Mouse (Mus musculus) kidney, postnatal 0 days (tissue): ENCODE measurements around the gene Srd5a2. TPM values are rescaled to one million over a fixed set of nuclear protein-coding genes. Genes with fewer than 3 reads are reported as not detected.
A peak's percentile ranks its signal among the peaks of the same experiment; 100 is the strongest.

Experiments
- ATAC-seq: fragments of 200-750 bp; cut with Nextera tagmentation; replicated peaks from 2 replicates; pipeline ENCODE4 v1.8.0; 2017; ENCODE audit warnings: low read depth, moderate number of reproducible peaks, moderate TSS enrichment, moderate library complexity; ENCODE audit not compliant: low FRiP score
- DNase-seq: peaks from one replicate; pipeline ENCODE4 v3.0.0-alpha.2; 2016; ENCODE audit warnings: low spot score
- H3K27ac ChIP-seq: fragments of 300-500 bp; sonication (generic); 2 replicates; pipeline ENCODE4 v1.5.1; 2014; ENCODE audit warnings: mild to moderate bottlenecking
- H3K27me3 ChIP-seq: fragments of 300-500 bp; sonication (generic); 2 replicates; pipeline ENCODE4 v1.6.1; 2014; ENCODE audit warnings: low read length, mixed read lengths; ENCODE audit not compliant: insufficient read depth
- H3K36me3 ChIP-seq: fragments of 300-500 bp; sonication (generic); 2 replicates; pipeline ENCODE4 v1.6.1; 2014; ENCODE audit warnings: low read length, mixed read lengths; ENCODE audit not compliant: insufficient read depth
- H3K4me1 ChIP-seq: fragments of 300-500 bp; sonication (generic); replicated peaks from 2 replicates; pipeline ENCODE4 v1.6.1; 2014; ENCODE audit warnings: antibody characterized with exemption, low read length, mixed read lengths; ENCODE audit not compliant: insufficient read depth
- H3K4me2 ChIP-seq: fragments of 300-500 bp; sonication (generic); 2 replicates; pipeline ENCODE4 v1.6.1; 2014; ENCODE audit warnings: mild to moderate bottlenecking, low read length, moderate library complexity, mixed read lengths
- H3K4me3 ChIP-seq: fragments of 300-500 bp; sonication (generic); replicated peaks from 2 replicates; pipeline ENCODE4 v1.5.1; 2014; ENCODE audit warnings: low read depth, low read length
- H3K9ac ChIP-seq: fragments of 300-500 bp; sonication (generic); 2 replicates; pipeline ENCODE4 v1.6.1; 2014; ENCODE audit warnings: low read depth, low read length
- H3K9me3 ChIP-seq: fragments of 300-500 bp; sonication (generic); replicated peaks from 2 replicates; pipeline ENCODE4 v1.6.1; 2016; ENCODE audit warnings: low read length, inconsistent platforms, mixed read lengths
- CTCF ChIP-seq: IDR thresholded peaks from 2 replicates; pipeline ENCODE4 v1.5.1; 2016; ENCODE audit warnings: antibody characterized with exemption, low read depth, mild to moderate bottlenecking, moderate library complexity
- WGBS: fragments of 180-500 bp; shearing (Covaris S2); extraction: QIAGEN DNeasy Blood & Tissue Kit; methylation state at CpG from one replicate; pipeline ENCODE4 v1.1.7; 2014; 5-methylcytosine and 5-hydroxymethylcytosine counted together
- polyA plus RNA-seq: library from polyadenylated mRNA; unstranded; fragments of >200 nt; fragmentation: Nextera tagmentation; extraction: Ambion mirVana; gene quantifications from 2 replicates; pipeline ENCODE4 v1.2.1, GENCODE M21; 2015

Srd5a2 gene
- polyA plus RNA-seq, 1 experiment from 2014 or later = 0.22 TPM

DNA sequence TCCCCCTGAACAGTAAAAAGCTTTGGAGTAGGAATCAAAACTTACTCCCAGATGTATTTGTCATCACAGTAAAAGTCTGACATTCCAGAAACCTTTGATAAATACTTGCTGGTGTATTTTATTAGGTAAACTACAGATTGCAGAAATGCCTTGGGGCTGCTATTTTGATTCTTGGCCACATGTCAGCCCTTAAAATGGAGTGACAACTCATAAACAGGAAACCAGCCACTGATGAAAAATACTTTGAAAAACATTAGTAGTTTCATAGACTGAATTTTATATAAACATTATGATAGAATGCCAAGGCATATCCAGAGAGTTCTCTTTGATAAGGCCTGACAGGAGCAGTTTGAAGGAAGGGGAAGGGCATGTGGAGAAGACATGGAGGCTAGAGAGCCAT lies 71.7 kb downstream of the Srd5a2 start:
- no peak overlapping the region for H3K27ac ChIP-seq

DNA sequence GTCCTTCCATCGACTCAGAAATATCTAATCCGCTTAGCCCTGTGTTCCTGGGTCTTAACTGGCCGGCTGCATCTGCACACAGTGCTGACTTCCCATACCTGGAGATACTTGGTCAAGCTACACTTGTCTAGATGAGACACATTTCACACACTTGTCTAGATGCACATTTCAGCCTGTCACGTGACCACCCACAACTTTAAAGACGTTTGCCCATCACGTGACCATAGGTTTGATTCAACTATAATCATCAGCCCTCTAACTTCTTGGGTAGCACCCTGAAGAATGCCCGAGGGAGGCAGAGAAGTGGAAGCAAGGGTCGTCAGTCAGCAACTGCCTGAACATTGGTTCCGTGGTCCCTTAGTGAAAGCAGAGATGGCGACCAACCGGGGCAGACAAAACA lies 75.1 kb downstream of the Srd5a2 start:
- TF ChIP-seq CTCF = no peak
- DNase-seq (no peak), ATAC-seq (no peak)
- Histone ChIP-seq H3K4me1 (0 out of 2 replicates have a peak, but pooled peaks cover 3% of the 10 kb centered on the region), H3K4me2 (no peak overlapping the region), H3K9me3 (no peaks in the 10 kb centered on the region), H3K27me3 (no peaks in the 10 kb centered on the region), H3K27ac (no peak overlapping the region), H3K4me3 (no peak overlapping the region), H3K36me3 (no peaks in the 10 kb centered on the region), H3K9ac (no peak overlapping the region)
- 90% methylated on average over 11 of the region's 11 CpGs for WGBS

More for the DNA sequence above, 71.7 kb downstream of the Srd5a2 start:
- no peak overlapping the region for H3K4me2 ChIP-seq
- no peak overlapping the region for H3K9ac ChIP-seq
- H3K36me3 ChIP-seq = no peaks in the 10 kb centered on the region
- DNase-seq (peak; percentile 42), ATAC-seq (no peak)
- 0 out of 2 replicates have a peak, but pooled peaks cover under 1% of the 10 kb centered on the region for H3K4me1 ChIP-seq
- no peaks in the 10 kb centered on the region for H3K9me3 ChIP-seq
- no peak for TF ChIP-seq CTCF
- no peak overlapping the region for H3K4me3 ChIP-seq
- no peaks in the 10 kb centered on the region for H3K27me3 ChIP-seq

DNA sequence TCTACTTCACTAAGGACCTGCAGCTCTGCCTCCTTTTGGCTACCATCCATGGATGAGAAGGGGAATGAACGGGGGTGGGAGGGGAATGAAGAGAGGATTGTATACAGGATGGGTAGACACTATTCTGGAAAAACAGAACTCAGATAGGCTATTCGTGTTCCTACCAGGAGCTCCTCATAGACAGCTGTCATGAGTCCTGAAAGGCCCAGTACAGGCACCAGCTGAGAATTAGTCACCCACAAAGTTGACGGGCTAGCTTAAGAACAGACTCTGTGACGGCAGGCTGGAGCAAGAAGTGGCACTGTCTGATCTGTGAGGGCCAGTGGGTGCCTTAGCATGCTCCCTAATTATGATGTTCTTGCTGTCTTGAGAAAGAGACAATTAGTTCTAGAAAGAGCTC lies 76.4 kb downstream of the Srd5a2 start:
- Histone ChIP-seq H3K4me3 (no peak overlapping the region), H3K27me3 (no peaks in the 10 kb centered on the region), H3K4me1 (0 out of 2 replicates have a peak, but pooled peaks cover 3% of the 10 kb centered on the region), H3K4me2 (no peak overlapping the region), H3K36me3 (no peaks in the 10 kb centered on the region), H3K9me3 (no peaks in the 10 kb centered on the region), H3K9ac (no peak overlapping the region), H3K27ac (0 out of 2 replicates have a peak overlapping the region, but pooled peaks have one; percentile 36)
- no peak for TF ChIP-seq CTCF
- DNase-seq = no peak
- no peak for ATAC-seq
- 82% methylated on average over 4 of the region's 4 CpGs for WGBS

DNA sequence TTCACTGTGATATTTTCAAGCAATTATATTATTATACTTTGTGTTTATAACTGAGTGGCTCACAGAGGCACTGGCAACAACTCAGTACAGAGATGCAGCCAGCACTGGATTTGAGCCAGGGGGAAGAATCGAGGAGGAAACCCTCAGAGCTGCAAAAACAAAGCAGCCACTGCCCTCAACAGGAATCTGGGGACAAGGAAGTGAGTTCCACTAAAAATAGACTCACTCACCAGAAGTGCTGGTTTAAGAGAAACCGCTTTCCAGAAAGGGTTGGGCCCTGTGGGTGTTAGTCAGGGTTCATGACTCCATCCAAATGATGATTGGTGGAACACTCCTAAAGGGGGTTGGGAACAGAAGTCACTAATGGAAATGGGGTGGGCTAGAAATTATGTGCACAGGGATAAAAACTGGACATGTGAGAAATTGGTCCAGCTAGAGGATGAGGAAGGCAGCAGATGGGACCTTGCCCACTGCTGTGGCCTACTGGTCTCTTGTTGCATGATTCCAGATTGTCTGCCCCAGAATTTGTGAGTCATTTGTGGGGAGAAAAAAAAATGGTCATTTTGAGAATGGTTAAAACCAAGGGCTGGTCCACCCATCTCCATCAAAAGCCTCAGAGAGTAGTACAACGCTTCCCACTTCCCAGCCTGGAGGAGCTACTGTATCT lies 77.2 kb downstream of the Srd5a2 start:
- Histone ChIP-seq H3K4me3 (no peak overlapping the region), H3K9ac (no peak overlapping the region), H3K36me3 (no peaks in the 10 kb centered on the region), H3K27me3 (no peaks in the 10 kb centered on the region), H3K4me1 (0 out of 2 replicates have a peak, but pooled peaks cover 3% of the 10 kb centered on the region), H3K9me3 (no peaks in the 10 kb centered on the region), H3K27ac (no peak overlapping the region), H3K4me2 (no peak overlapping the region)
- TF ChIP-seq CTCF = no peak
- WGBS = 53% methylated on average over 3 of the region's 3 CpGs
- ATAC-seq (no peak), DNase-seq (peak; percentile 75)

Other genes with a start within 250 kb of the Srd5a2 start
- gene Ehd3, start 243.8 kb downstream of the Srd5a2 start, polyA plus RNA-seq = 20.5 and 21.5 TPM in 2 replicates
- gene Xdh, start 97.7 kb downstream of the Srd5a2 start, polyA plus RNA-seq = 1.6 and 1.9 TPM in 2 replicates
- 69.3 and 71.4 TPM in 2 replicates for gene Memo1, start 247.6 kb upstream of the Srd5a2 start, polyA plus RNA-seq